Mouse (Mus musculus): Measurements from ENCODE around the gene Bckdhb. TPM values are rescaled to one million over a fixed set of nuclear protein-coding genes. Genes with fewer than 3 reads are reported as not detected.

Gene Bckdhb
- polyA plus RNA-seq, 1 experiment from 2014 or later, result 63.7 TPM

- Histone ChIP-seq H3K4me2 (ENCODE audit: low read depth, low read length, severe bottlenecking) (no peak overlapping the region), H3K4me3 (ENCODE audit: low read depth, low read length) (no peak overlapping the region), H3K27ac (ENCODE audit: low read depth, low read length) (no peak overlapping the region), H3K9me3 (ENCODE audit: control insufficient read depth, low read length) (no peaks in the 10 kb centered on the region), H3K27me3 (ENCODE audit: control insufficient read depth, insufficient read depth, low read length) (no peaks in the 10 kb centered on the region), H3K4me1 (replicated peaks; ENCODE audit: control insufficient read depth, insufficient read depth, low read length) (peaks cover 2% of the 10 kb centered on the region; the same call in 1 of the 2 replicates), H3K36me3 (ENCODE audit: control insufficient read depth, insufficient read depth, low read length) (no peaks in the 10 kb centered on the region), H3K9ac (ENCODE audit: low read length) (no peak overlapping the region)
- whole genome bisulfite sequencing, result 49% methylated on average over 11 of the region's 11 CpGs
- ATAC-seq (replicated peaks; ENCODE audit: low FRiP score) (peak; percentile 39; the same call in 1 of the 2 replicates), DNase-seq (ENCODE audit: low spot score) (no peak)
Measured at GRCm38 (mm10) chr9:84110616-84111015, 185.7 kb downstream of the Bckdhb start.

GRCm38 (mm10) chr9:84112319-84112718, 187.4 kb downstream of the Bckdhb start:
- no peak overlapping the region; the same call in 1 of the 2 replicates for H3K9ac ChIP-seq (ENCODE audit: low read length)
- WGBS, result 74% methylated on average over 1 of the region's 1 CpGs
- ATAC-seq (replicated peaks; ENCODE audit: low FRiP score), result no peak
- H3K9me3 ChIP-seq (ENCODE audit: control insufficient read depth, low read length), result no peaks in the 10 kb centered on the region
- no peak overlapping the region for H3K27ac ChIP-seq (ENCODE audit: low read depth, low read length)
- H3K4me2 ChIP-seq (ENCODE audit: low read depth, low read length, severe bottlenecking), result no peak overlapping the region
- no peaks in the 10 kb centered on the region for H3K36me3 ChIP-seq (ENCODE audit: control insufficient read depth, insufficient read depth, low read length)
- H3K27me3 ChIP-seq (ENCODE audit: control insufficient read depth, insufficient read depth, low read length), result no peaks in the 10 kb centered on the region
- DNase-seq (ENCODE audit: low spot score), result no peak
- H3K4me1 ChIP-seq (replicated peaks; ENCODE audit: control insufficient read depth, insufficient read depth, low read length), result peaks cover 2% of the 10 kb centered on the region; the same call in 1 of the 2 replicates
- H3K4me3 ChIP-seq (ENCODE audit: low read depth, low read length), result no peak overlapping the region

- Histone ChIP-seq H3K36me3 (ENCODE audit: control insufficient read depth, insufficient read depth, low read length) (no peaks in the 10 kb centered on the region), H3K4me1 (replicated peaks; ENCODE audit: control insufficient read depth, insufficient read depth, low read length) (peaks cover 2% of the 10 kb centered on the region; the same call in 1 of the 2 replicates), H3K9ac (ENCODE audit: low read length) (no peak overlapping the region), H3K27me3 (ENCODE audit: control insufficient read depth, insufficient read depth, low read length) (no peaks in the 10 kb centered on the region), H3K4me3 (ENCODE audit: low read depth, low read length) (no peak overlapping the region), H3K9me3 (ENCODE audit: control insufficient read depth, low read length) (no peaks in the 10 kb centered on the region), H3K27ac (ENCODE audit: low read depth, low read length) (no peak overlapping the region), H3K4me2 (ENCODE audit: low read depth, low read length, severe bottlenecking) (no peak overlapping the region)
- WGBS, result 77% methylated on average over 12 of the region's 12 CpGs
- ATAC-seq (replicated peaks; ENCODE audit: low FRiP score), result no peak
- DNase-seq (ENCODE audit: low spot score), result no peak
Measured at GRCm38 (mm10) chr9:84112842-84113568, 188.1 kb downstream of the Bckdhb start.

- 80% methylated on average over 13 of the region's 13 CpGs for WGBS
- Histone ChIP-seq H3K4me3 (ENCODE audit: low read depth, low read length) (no peak overlapping the region), H3K27me3 (ENCODE audit: control insufficient read depth, insufficient read depth, low read length) (no peaks in the 10 kb centered on the region), H3K4me1 (replicated peaks; ENCODE audit: control insufficient read depth, insufficient read depth, low read length) (peaks cover 2% of the 10 kb centered on the region; the same call in 1 of the 2 replicates), H3K9ac (ENCODE audit: low read length) (no peak overlapping the region), H3K9me3 (ENCODE audit: control insufficient read depth, low read length) (no peaks in the 10 kb centered on the region), H3K27ac (ENCODE audit: low read depth, low read length) (no peak overlapping the region), H3K36me3 (ENCODE audit: control insufficient read depth, insufficient read depth, low read length) (no peaks in the 10 kb centered on the region), H3K4me2 (ENCODE audit: low read depth, low read length, severe bottlenecking) (no peak overlapping the region)
- ATAC-seq (replicated peaks; ENCODE audit: low FRiP score), result no peak
- no peak for DNase-seq (ENCODE audit: low spot score)
Measured at GRCm38 (mm10) chr9:84114254-84114653, 189.3 kb downstream of the Bckdhb start.

- no peak for ATAC-seq (replicated peaks; ENCODE audit: low FRiP score)
- Histone ChIP-seq H3K9ac (ENCODE audit: low read length) (no peak overlapping the region), H3K36me3 (ENCODE audit: control insufficient read depth, insufficient read depth, low read length) (no peaks in the 10 kb centered on the region), H3K27ac (ENCODE audit: low read depth, low read length) (no peak overlapping the region), H3K4me3 (ENCODE audit: low read depth, low read length) (no peak overlapping the region), H3K4me1 (replicated peaks; ENCODE audit: control insufficient read depth, insufficient read depth, low read length) (no peaks in the 10 kb centered on the region), H3K9me3 (ENCODE audit: control insufficient read depth, low read length) (no peaks in the 10 kb centered on the region), H3K4me2 (ENCODE audit: low read depth, low read length, severe bottlenecking) (no peak overlapping the region), H3K27me3 (ENCODE audit: control insufficient read depth, insufficient read depth, low read length) (no peaks in the 10 kb centered on the region)
- DNase-seq (ENCODE audit: low spot score), result no peak
- WGBS, result 81% methylated on average over 5 of the region's 5 CpGs
Measured at GRCm38 (mm10) chr9:84117337-84117736, 192.4 kb downstream of the Bckdhb start.

GRCm38 (mm10) chr9:84124996-84125395, 200.1 kb downstream of the Bckdhb start:
- no peaks in the 10 kb centered on the region for H3K36me3 ChIP-seq (ENCODE audit: control insufficient read depth, insufficient read depth, low read length)
- H3K27ac ChIP-seq (ENCODE audit: low read depth, low read length), result no peak overlapping the region
- no peak overlapping the region for H3K4me2 ChIP-seq (ENCODE audit: low read depth, low read length, severe bottlenecking)
- over 99% methylated on average over 5 of the region's 5 CpGs for WGBS
- H3K4me1 ChIP-seq (replicated peaks; ENCODE audit: control insufficient read depth, insufficient read depth, low read length), result no peaks in the 10 kb centered on the region
- H3K4me3 ChIP-seq (ENCODE audit: low read depth, low read length), result no peak overlapping the region
- ATAC-seq (replicated peaks; ENCODE audit: low FRiP score) (no peak), DNase-seq (ENCODE audit: low spot score) (no peak)
- H3K9me3 ChIP-seq (ENCODE audit: control insufficient read depth, low read length), result no peaks in the 10 kb centered on the region
- H3K9ac ChIP-seq (ENCODE audit: low read length), result no peak overlapping the region
- H3K27me3 ChIP-seq (ENCODE audit: control insufficient read depth, insufficient read depth, low read length), result no peaks in the 10 kb centered on the region

GRCm38 (mm10) chr9:84130338-84130737, 205.4 kb downstream of the Bckdhb start:
- 86% methylated on average over 6 of the region's 6 CpGs for WGBS
- Histone ChIP-seq H3K36me3 (ENCODE audit: control insufficient read depth, insufficient read depth, low read length) (no peaks in the 10 kb centered on the region), H3K4me1 (replicated peaks; ENCODE audit: control insufficient read depth, insufficient read depth, low read length) (0 out of 2 replicates have a peak, but pooled peaks cover 2% of the 10 kb centered on the region), H3K4me2 (ENCODE audit: low read depth, low read length, severe bottlenecking) (no peak overlapping the region), H3K27me3 (ENCODE audit: control insufficient read depth, insufficient read depth, low read length) (no peaks in the 10 kb centered on the region), H3K9ac (ENCODE audit: low read length) (no peak overlapping the region), H3K27ac (ENCODE audit: low read depth, low read length) (no peak overlapping the region), H3K9me3 (ENCODE audit: control insufficient read depth, low read length) (no peaks in the 10 kb centered on the region), H3K4me3 (ENCODE audit: low read depth, low read length) (no peak overlapping the region)
- no peak for ATAC-seq (replicated peaks; ENCODE audit: low FRiP score)
- no peak for DNase-seq (ENCODE audit: low spot score)

GRCm38 (mm10) chr9:84135062-84135461, 210.1 kb downstream of the Bckdhb start:
- Histone ChIP-seq H3K4me2 (ENCODE audit: low read depth, low read length, severe bottlenecking) (no peak overlapping the region), H3K9ac (ENCODE audit: low read length) (no peak overlapping the region), H3K36me3 (ENCODE audit: control insufficient read depth, insufficient read depth, low read length) (no peaks in the 10 kb centered on the region), H3K4me3 (ENCODE audit: low read depth, low read length) (no peak overlapping the region), H3K9me3 (ENCODE audit: control insufficient read depth, low read length) (no peaks in the 10 kb centered on the region), H3K27me3 (ENCODE audit: control insufficient read depth, insufficient read depth, low read length) (no peaks in the 10 kb centered on the region), H3K27ac (ENCODE audit: low read depth, low read length) (no peak overlapping the region), H3K4me1 (replicated peaks; ENCODE audit: control insufficient read depth, insufficient read depth, low read length) (0 out of 2 replicates have a peak, but pooled peaks cover 2% of the 10 kb centered on the region)
- ATAC-seq (replicated peaks; ENCODE audit: low FRiP score), result no peak
- no peak for DNase-seq (ENCODE audit: low spot score)
- 88% methylated on average over 12 of the region's 12 CpGs for WGBS

GRCm38 (mm10) chr9:84137192-84137591, 212.2 kb downstream of the Bckdhb start:
- Histone ChIP-seq H3K9me3 (ENCODE audit: control insufficient read depth, low read length) (no peaks in the 10 kb centered on the region), H3K27ac (ENCODE audit: low read depth, low read length) (no peak overlapping the region), H3K4me2 (ENCODE audit: low read depth, low read length, severe bottlenecking) (no peak overlapping the region), H3K27me3 (ENCODE audit: control insufficient read depth, insufficient read depth, low read length) (no peaks in the 10 kb centered on the region), H3K9ac (ENCODE audit: low read length) (no peak overlapping the region), H3K36me3 (ENCODE audit: control insufficient read depth, insufficient read depth, low read length) (no peaks in the 10 kb centered on the region), H3K4me3 (ENCODE audit: low read depth, low read length) (no peak overlapping the region), H3K4me1 (replicated peaks; ENCODE audit: control insufficient read depth, insufficient read depth, low read length) (0 out of 2 replicates have a peak, but pooled peaks cover 2% of the 10 kb centered on the region)
- DNase-seq (ENCODE audit: low spot score), result no peak
- 93% methylated on average over 6 of the region's 6 CpGs for WGBS
- ATAC-seq (replicated peaks; ENCODE audit: low FRiP score), result no peak

All from forebrain, embryonic 11.5 days (tissue).